Mouse (Mus musculus) myocyte (in vitro differentiated cells): Measurements from ENCODE around the gene Gata3. TPM values are rescaled to one million over a fixed set of nuclear protein-coding genes. Genes with fewer than 3 reads are reported as not detected.

Experiments used
- H3K27me3 ChIP-seq: one replicate; pipeline ENCODE4 v1.6.1; 2011; ENCODE audit not compliant: control insufficient read depth, insufficient read depth, insufficient read length
- H3K36me3 ChIP-seq: one replicate; pipeline ENCODE4 v1.6.1; 2011; ENCODE audit not compliant: control insufficient read depth, insufficient read depth
- H3K4me2 ChIP-seq: one replicate; pipeline ENCODE4 v1.6.1; 2011; ENCODE audit warnings: low read depth, control low read depth
- H3K4me3 ChIP-seq: one replicate; pipeline ENCODE4 v1.5.1; 2011; ENCODE audit warnings: mild to moderate bottlenecking, control low read depth, moderate library complexity
- H3K79me2 ChIP-seq: one replicate; pipeline ENCODE4 v1.6.1; 2011; ENCODE audit not compliant: control insufficient read depth, insufficient read depth
- H3ac ChIP-seq: one replicate; pipeline ENCODE4 v1.6.1; 2011; ENCODE audit not compliant: control insufficient read depth, insufficient read length
- CEBPB ChIP-seq: IDR thresholded peaks from 2 replicates; pipeline ENCODE4 v1.6.1; 2011; ENCODE audit warnings: mild to moderate bottlenecking, moderate library complexity; ENCODE audit not compliant: poor library complexity, insufficient read depth, severe bottlenecking
- E2F4 ChIP-seq: IDR thresholded peaks from one replicate; pipeline ENCODE4 v1.6.1; 2011; ENCODE audit warnings: mild to moderate bottlenecking, control low read depth, moderate library complexity; ENCODE audit not compliant: insufficient read depth
- MAX ChIP-seq: IDR thresholded peaks from one replicate; pipeline ENCODE4 v1.6.1; 2011; ENCODE audit warnings: low read depth, mild to moderate bottlenecking, control low read depth
- MYOD1 ChIP-seq, 3 experiments: IDR thresholded peaks; one replicate each; pipeline ENCODE4 v1.6.1; 2011; ENCODE audit warnings: control low read depth in 2 of 3, low read depth in 2 of 3, mild to moderate bottlenecking in 2 of 3, moderate library complexity in 1 of 3; ENCODE audit not compliant: insufficient read length in 2 of 3, control insufficient read depth in 1 of 3
- MYOG ChIP-seq, 3 experiments: IDR thresholded peaks; one replicate each; pipeline ENCODE4 v1.6.1; 2011; ENCODE audit warnings: control low read depth in 2 of 3, low read depth in 2 of 3, mild to moderate bottlenecking in 2 of 3; ENCODE audit not compliant: insufficient read length in 2 of 3, control insufficient read depth in 1 of 3, insufficient read depth in 1 of 3
- POLR2A ChIP-seq: IDR thresholded peaks from one replicate; pipeline ENCODE4 v1.6.1; 2011; ENCODE audit warnings: low read depth, mild to moderate bottlenecking, control low read depth, moderate library complexity; ENCODE audit not compliant: insufficient read length
- POLR2AphosphoS2 ChIP-seq: IDR thresholded peaks from one replicate; pipeline ENCODE4 v1.6.1; 2011; ENCODE audit warnings: low read depth, control low read depth; ENCODE audit not compliant: insufficient read length
- REST ChIP-seq: IDR thresholded peaks from one replicate; pipeline ENCODE4 v1.6.1; 2011; ENCODE audit warnings: mild to moderate bottlenecking, control low read depth, moderate library complexity; ENCODE audit not compliant: insufficient read depth, insufficient read length
- SRF ChIP-seq: IDR thresholded peaks from one replicate; pipeline ENCODE4 v1.6.1; 2011; ENCODE audit warnings: low read depth; ENCODE audit not compliant: control insufficient read depth, insufficient read length
- TCF12 ChIP-seq: IDR thresholded peaks from one replicate; pipeline ENCODE4 v1.6.1; 2011; ENCODE audit warnings: mild to moderate bottlenecking, control low read depth; ENCODE audit not compliant: poor library complexity, insufficient read depth, severe bottlenecking
- TCF3 ChIP-seq: IDR thresholded peaks from one replicate; pipeline ENCODE4 v1.6.1; 2011; ENCODE audit warnings: low read depth, control low read depth; ENCODE audit not compliant: insufficient read length
- USF1 ChIP-seq: IDR thresholded peaks from one replicate; pipeline ENCODE4 v1.6.1; 2011; ENCODE audit warnings: low read depth, mild to moderate bottlenecking, control low read depth, moderate library complexity
- polyA plus RNA-seq: library from polyadenylated mRNA; unstranded; fragments of >200 nt; fragmentation: generic; extraction: Trizol; gene quantifications from one replicate; pipeline ENCODE4 v1.2.1, GENCODE M21; 2012; ENCODE audit warnings: missing spikeins

The Gata3 gene
- polyA plus RNA-seq, 1 experiment: 3.7 TPM

DNA sequence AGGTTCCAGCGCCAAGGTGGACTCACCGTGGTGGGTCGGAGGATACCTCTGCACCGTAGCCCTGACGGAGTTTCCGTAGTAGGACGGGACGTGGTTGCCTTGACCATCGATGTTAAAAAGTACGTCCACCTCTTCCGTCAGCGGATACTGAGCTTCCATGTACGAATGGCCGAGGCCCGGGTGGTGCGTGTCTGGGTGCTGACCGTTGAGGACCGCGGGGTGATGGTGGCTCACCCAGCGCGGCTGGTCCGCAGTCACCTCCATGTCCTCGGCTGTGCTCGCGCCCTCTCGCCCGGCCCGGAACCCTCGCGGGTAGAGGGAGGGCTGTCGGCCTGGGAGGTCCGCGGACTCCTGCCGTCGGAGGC, 12.5 kb downstream of the Gata3 start:
- TF ChIP-seq E2F4 (no peak), MYOD1 (IDR thresholded peaks at IDR 0.05; ENCODE audit: control insufficient read depth in 1 of 3, insufficient read length in 2 of 3, low read depth in 2 of 3) (peak in 1 of 3 experiments; percentile 23), REST (no peak), POLR2A (peak; percentile 30), MYOG (IDR thresholded peaks at IDR 0.05; ENCODE audit: control insufficient read depth in 1 of 3, insufficient read depth in 1 of 3, insufficient read length in 2 of 3, low read depth in 2 of 3) (peak in 1 of 3 experiments; percentile 19)
- H3K27me3 ChIP-seq: no peaks in the 10 kb centered on the region
- H3K79me2 ChIP-seq: peaks cover 8% of the 10 kb centered on the region
- peak overlapping the region; percentile 74 for H3K4me3 ChIP-seq
- H3K4me2 ChIP-seq: peak overlapping the region; percentile 84
- peaks cover 8% of the 10 kb centered on the region for H3K36me3 ChIP-seq
- H3ac ChIP-seq: peak overlapping the region; percentile 20

DNA sequence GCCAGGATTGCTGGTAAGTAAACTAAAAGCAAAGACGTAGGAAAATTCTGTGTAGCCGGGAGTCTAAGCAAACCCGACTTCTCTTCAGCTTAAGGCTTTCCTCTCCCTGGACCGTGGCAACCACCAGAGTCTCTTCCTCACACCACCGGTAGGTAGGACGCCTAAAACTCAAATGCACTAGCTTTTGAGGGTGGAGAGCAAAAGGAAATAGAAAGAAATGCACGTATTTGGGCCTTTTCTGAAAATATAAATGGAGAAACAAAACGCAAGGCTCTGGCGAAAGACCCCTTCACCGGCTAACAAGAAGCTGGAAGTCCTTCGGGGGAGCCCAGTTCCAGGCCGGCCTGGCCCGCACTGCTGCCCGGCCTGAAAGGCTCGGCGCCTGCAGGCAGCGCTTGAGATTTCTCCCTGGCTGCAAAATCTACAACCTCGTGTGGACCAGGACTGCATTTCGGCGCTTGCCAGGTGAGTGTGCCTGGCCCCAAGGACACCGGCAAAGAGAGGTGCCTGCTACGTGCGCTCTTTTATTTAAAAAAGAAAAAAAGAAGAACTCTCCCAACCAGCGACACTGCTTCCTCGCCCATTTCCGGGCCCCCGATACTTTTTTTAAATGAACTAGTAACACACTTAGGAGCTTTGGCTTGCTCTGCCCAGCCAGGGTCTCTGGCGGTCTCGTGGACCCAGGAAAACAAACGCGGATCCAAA, 13.1 kb downstream of the Gata3 start:
- Histone ChIP-seq H3K79me2 (peaks cover 8% of the 10 kb centered on the region), H3K27me3 (no peaks in the 10 kb centered on the region), H3K4me3 (peak overlapping the region; percentile 74), H3K4me2 (peak overlapping the region; percentile 84), H3K36me3 (peaks cover 11% of the 10 kb centered on the region), H3ac (peak overlapping the region; percentile 20)
- TF ChIP-seq POLR2A: no peak

DNA sequence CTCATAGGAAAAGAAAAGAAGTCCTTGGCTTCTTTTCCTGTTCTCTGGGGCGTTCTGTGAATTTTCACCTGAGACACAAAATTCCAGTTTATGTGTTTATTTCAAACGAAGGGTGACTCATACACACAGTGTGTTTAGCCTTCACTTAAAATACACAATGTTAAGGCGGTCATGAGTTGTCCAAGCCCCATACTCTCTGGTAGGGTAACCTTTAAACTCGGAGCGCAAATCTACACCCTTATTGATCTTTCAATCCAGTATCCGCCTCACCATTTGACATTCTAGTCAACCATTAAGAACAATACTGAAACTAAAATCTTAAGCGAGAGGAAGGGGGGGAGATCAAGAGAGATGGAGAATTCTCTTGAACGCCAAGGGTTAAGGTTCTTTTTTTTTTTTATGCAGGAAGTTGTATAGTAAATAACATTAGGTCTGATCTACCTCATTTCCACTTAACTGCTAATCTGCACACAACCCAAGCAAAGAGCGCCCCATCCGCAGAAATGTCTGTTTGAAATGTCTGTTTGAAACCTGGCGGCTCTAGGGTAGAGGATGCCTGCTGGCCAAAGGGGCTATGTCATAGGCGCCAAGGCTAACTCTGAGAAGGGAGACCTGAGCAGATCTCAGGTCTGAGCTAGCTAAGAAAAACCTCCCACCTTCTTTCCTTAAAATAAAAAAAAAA, 14.0 kb downstream of the Gata3 start:
- no peak overlapping the region for H3ac ChIP-seq
- TF ChIP-seq POLR2A (no peak), USF1 (no peak), E2F4 (no peak), TCF3 (no peak), POLR2AphosphoS2 (no peak), TCF12 (no peak), REST (no peak), CEBPB (no peak), MYOG (IDR thresholded peaks at IDR 0.05; ENCODE audit: control insufficient read depth in 1 of 3, insufficient read depth in 1 of 3, insufficient read length in 2 of 3, low read depth in 2 of 3) (no peak), SRF (no peak), MAX (no peak), MYOD1 (IDR thresholded peaks at IDR 0.05; ENCODE audit: control insufficient read depth in 1 of 3, insufficient read length in 2 of 3, low read depth in 2 of 3) (no peak)
- no peaks in the 10 kb centered on the region for H3K27me3 ChIP-seq
- peaks cover 13% of the 10 kb centered on the region for H3K36me3 ChIP-seq
- H3K79me2 ChIP-seq: peaks cover 8% of the 10 kb centered on the region
- H3K4me2 ChIP-seq: peak overlapping the region; percentile 84
- peak overlapping the region; percentile 74 for H3K4me3 ChIP-seq

DNA sequence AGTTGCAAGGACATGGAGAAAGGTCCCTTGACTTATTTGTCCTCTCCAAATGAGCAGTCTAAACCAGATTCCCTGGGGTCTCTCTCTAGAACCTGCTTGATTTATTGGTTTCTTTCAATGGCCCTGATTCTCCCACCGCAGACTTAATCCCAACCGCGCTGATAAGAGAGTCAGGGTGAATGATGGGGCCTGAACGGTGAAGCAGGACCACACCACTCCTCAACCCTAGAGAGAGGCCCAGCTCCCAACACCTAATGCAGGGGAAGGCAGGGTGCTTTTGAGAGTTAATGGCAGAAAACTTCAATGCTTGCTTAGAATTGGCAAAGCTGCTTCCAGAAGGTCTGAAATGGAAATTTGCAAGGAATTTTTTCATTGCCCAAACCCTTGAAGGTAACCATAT, 14.6 kb downstream of the Gata3 start:
- H3K27me3 ChIP-seq: no peaks in the 10 kb centered on the region
- H3K4me2 ChIP-seq: no peak overlapping the region

DNA sequence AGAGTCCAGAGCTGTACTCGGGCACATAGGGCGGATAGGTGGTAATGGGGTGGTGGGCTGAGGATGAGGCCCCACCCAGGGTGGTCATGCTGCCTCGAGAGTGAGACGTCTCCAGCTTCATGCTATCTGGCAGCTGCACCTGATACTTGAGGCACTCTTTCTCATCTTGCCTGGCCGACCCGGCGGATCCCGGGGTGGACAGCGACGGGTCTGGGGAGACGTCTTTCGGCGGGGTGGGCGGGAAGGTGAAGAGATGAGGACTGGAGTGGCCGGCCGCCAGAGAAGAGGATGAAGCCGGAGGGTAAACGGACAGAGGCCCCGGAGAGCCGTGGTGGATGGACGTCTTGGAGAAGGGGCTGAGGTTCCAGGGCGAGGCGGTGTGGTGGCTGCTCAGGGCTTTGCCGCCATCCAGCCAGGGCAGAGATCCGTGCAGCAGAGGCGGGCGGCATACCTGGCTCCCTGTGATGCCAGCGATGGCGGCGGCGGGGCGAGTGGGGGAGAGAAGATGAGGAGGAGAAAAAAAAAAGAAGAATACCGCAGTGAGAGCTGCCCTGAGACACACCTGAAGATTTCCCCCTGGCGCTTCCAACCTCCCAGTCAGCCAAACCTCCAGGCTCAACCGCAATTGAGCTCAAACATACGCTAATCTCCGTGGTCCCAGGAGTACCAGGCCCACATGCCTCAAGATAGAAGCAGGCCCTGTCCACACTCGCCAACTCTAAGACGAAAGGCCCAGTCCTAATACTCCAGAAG, 15.2 kb downstream of the Gata3 start:
- Histone ChIP-seq H3K36me3 (peaks cover 16% of the 10 kb centered on the region), H3K27me3 (no peaks in the 10 kb centered on the region), H3ac (no peak overlapping the region), H3K79me2 (peaks cover 8% of the 10 kb centered on the region), H3K4me3 (no peak overlapping the region), H3K4me2 (no peak overlapping the region)
- no peak for TF ChIP-seq MYOG (IDR thresholded peaks at IDR 0.05; ENCODE audit: control insufficient read depth in 1 of 3, insufficient read depth in 1 of 3, insufficient read length in 2 of 3, low read depth in 2 of 3)
- TF ChIP-seq SRF: no peak
- TF ChIP-seq POLR2A: no peak
- TF ChIP-seq TCF3: no peak
- no peak for TF ChIP-seq USF1
- TF ChIP-seq POLR2AphosphoS2: no peak
- TF ChIP-seq TCF12: no peak
- TF ChIP-seq REST: no peak
- no peak for TF ChIP-seq MAX
- TF ChIP-seq CEBPB: no peak
- TF ChIP-seq E2F4: no peak
- TF ChIP-seq MYOD1 (IDR thresholded peaks at IDR 0.05; ENCODE audit: control insufficient read depth in 1 of 3, insufficient read length in 2 of 3, low read depth in 2 of 3): no peak

More for the DNA sequence above, 14.6 kb downstream of the Gata3 start:
- Histone ChIP-seq H3ac (no peak overlapping the region), H3K79me2 (peaks cover 8% of the 10 kb centered on the region), H3K4me3 (no peak overlapping the region), H3K36me3 (peaks cover 13% of the 10 kb centered on the region)
- TF ChIP-seq POLR2A: no peak
